Mouse (Mus musculus) CH12.LX (cell line): ENCODE measurements at regions not wholly inside any gene's neighbourhood (a gene's known extent, or its start where the extent isn't known, plus 50 kb on each side); places are given as distances from the start of the nearest gene placed in this dataset.

Experiments used
- CTCF ChIP-seq, 2 experiments: IDR thresholded peaks in 1 of 2; conservative IDR thresholded peaks in 1 of 2; 2 replicates each; pipeline ENCODE4 v1.5.1; 2011 to 2012; ENCODE audit warnings: low read depth in 2 of 2, low read length in 2 of 2, improper control_type of control experiment in 1 of 2, inconsistent platforms in 1 of 2, mild to moderate bottlenecking in 1 of 2, moderate library complexity in 1 of 2
- IRF4 ChIP-seq: IDR thresholded peaks from 2 replicates; pipeline ENCODE4 v1.6.1; 2014; ENCODE audit warnings: low read depth, mild to moderate bottlenecking, inconsistent platforms, low read length, improper control_type of control experiment
- KAT2A ChIP-seq: IDR thresholded peaks from 2 replicates; pipeline ENCODE4 v1.6.1; 2012; ENCODE audit warnings: low read length, improper control_type of control experiment, inconsistent platforms; ENCODE audit not compliant: insufficient replicate concordance
- MAFK ChIP-seq: IDR thresholded peaks from 2 replicates; pipeline ENCODE4 v1.6.1; 2011; ENCODE audit warnings: low read length, improper control_type of control experiment; ENCODE audit not compliant: insufficient replicate concordance
- MXI1 ChIP-seq: IDR thresholded peaks from 2 replicates; pipeline ENCODE4 v1.6.1; 2011; ENCODE audit warnings: mild to moderate bottlenecking, low read depth, low read length, improper control_type of control experiment
- RAD21 ChIP-seq: IDR thresholded peaks from 2 replicates; pipeline ENCODE4 v1.6.1; 2011; ENCODE audit warnings: low read depth, mild to moderate bottlenecking, low read length, improper control_type of control experiment, moderate library complexity
- RCOR1 ChIP-seq: conservative IDR thresholded peaks from 2 replicates; pipeline ENCODE4 v1.6.1; 2012; ENCODE audit warnings: low read depth, mild to moderate bottlenecking, inconsistent platforms, low read length, improper control_type of control experiment
- SMC3 ChIP-seq: IDR thresholded peaks from 2 replicates; pipeline ENCODE4 v1.6.1; 2011; ENCODE audit warnings: low read depth, low read length, improper control_type of control experiment
- TBP ChIP-seq: conservative IDR thresholded peaks from 2 replicates; pipeline ENCODE4 v1.6.1; 2011; ENCODE audit warnings: low read depth, low read length, improper control_type of control experiment
- ZKSCAN1 ChIP-seq: IDR thresholded peaks from 2 replicates; pipeline ENCODE4 v1.6.1; 2012; ENCODE audit warnings: low read depth, inconsistent platforms, low read length, improper control_type of control experiment, borderline replicate concordance

- TF ChIP-seq RAD21 (no peak), SMC3 (no peak), IRF4 (no peak), CTCF (conservative IDR thresholded peaks at IDR 0.05 in 1 of 2, IDR thresholded peaks at IDR 0.05 in 1 of 2; ENCODE audit: low read depth in 2 of 2, low read length in 2 of 2) (no peak), MAFK (peak; percentile 65; the same call in 1 of the 2 replicates), KAT2A (no peak), RCOR1 (peak; percentile 70), MXI1 (no peak), TBP (no peak), ZKSCAN1 (no peak)
Observed at GRCm38 (mm10) chr14:18100195-18100594, 138.7 kb downstream of the Nr1d2 start (continued).
